24 mouse cellular contexts compared by ENCODE assay signal in genomic region chr14:75453906-75454305, GRCm38 (mm10). TPM values are rescaled to one million over a fixed set of nuclear protein-coding genes. Genes with fewer than 3 reads are reported as not detected.
DNase-seq lines count a peak whose midpoint lies in the region; ATAC-seq and TF ChIP-seq lines count a peak whose summit lies in the region.
"Had no signal": no experiment of that assay in that cellular context is flagged by ENCODE, and none has a peak within 500 bp of the region (broad histone marks: within the 10 kb centered on the region; RNA-seq: fewer than 3 reads in every experiment).

No protein-coding gene starts in this region.

- no peaks in the 10 kb centered on the region for H3K27me3 ChIP-seq in forebrain, embryonic 13.5 days
- no peaks in the 10 kb centered on the region for H3K27me3 ChIP-seq in forebrain, embryonic 16.5 days (replicated peaks; ENCODE audit: control insufficient read depth, insufficient read depth, low read length)
- peaks cover 25% of the 10 kb centered on the region for H3K27me3 ChIP-seq in liver, postnatal 0 days (ENCODE audit: insufficient read depth, low read length)
- no peaks in the 10 kb centered on the region for H3K27me3 ChIP-seq in neural tube, embryonic 15.5 days (replicated peaks)

- H3K9me3 ChIP-seq in forebrain, embryonic 13.5 days (replicated peaks): no peaks in the 10 kb centered on the region
- H3K9me3 ChIP-seq in forebrain, embryonic 16.5 days (ENCODE audit: control insufficient read depth, low read length): no peaks in the 10 kb centered on the region
- no peaks in the 10 kb centered on the region for H3K9me3 ChIP-seq in liver, postnatal 0 days (ENCODE audit: low read length)
- no peaks in the 10 kb centered on the region for H3K9me3 ChIP-seq in neural tube, embryonic 15.5 days (replicated peaks)
- H3K9me3 ChIP-seq: embryonic facial prominence, embryonic 10.5 days; embryonic facial prominence, embryonic 12.5 days; G1E had no signal

- no peak for TF ChIP-seq CTCF in liver, postnatal 0 days (IDR thresholded peaks at IDR 0.05; ENCODE audit: low read depth)

- H3K4me3 ChIP-seq in forebrain, embryonic 13.5 days: no peak overlapping the region
- H3K4me3 ChIP-seq in forebrain, embryonic 16.5 days (replicated peaks; ENCODE audit: low read length): no peak overlapping the region
- H3K4me3 ChIP-seq in liver, postnatal 0 days (ENCODE audit: low read depth, low read length): no peak overlapping the region
- no peak overlapping the region for H3K4me3 ChIP-seq in neural tube, embryonic 15.5 days (replicated peaks)
- H3K4me3 ChIP-seq: embryonic facial prominence, embryonic 10.5 days; embryonic facial prominence, embryonic 12.5 days had no signal

- peak overlapping the region; percentile 94; the same call in 1 of the 2 replicates for H3K27ac ChIP-seq in forebrain, embryonic 13.5 days
- H3K27ac ChIP-seq in forebrain, embryonic 16.5 days (ENCODE audit: low read length): no peak overlapping the region
- H3K27ac ChIP-seq in liver, postnatal 0 days (ENCODE audit: low read depth): no peak overlapping the region
- H3K27ac ChIP-seq in neural tube, embryonic 15.5 days (replicated peaks): 0 out of 2 replicates have a peak overlapping the region, but pooled peaks have one; percentile 33
- H3K27ac ChIP-seq: embryonic facial prominence, embryonic 10.5 days; embryonic facial prominence, embryonic 12.5 days had no signal

- H3K36me3 ChIP-seq in forebrain, embryonic 13.5 days (ENCODE audit: poor library complexity, severe bottlenecking): no peaks in the 10 kb centered on the region
- H3K36me3 ChIP-seq in forebrain, embryonic 16.5 days (ENCODE audit: control insufficient read depth, insufficient read depth): no peaks in the 10 kb centered on the region
- no peaks in the 10 kb centered on the region for H3K36me3 ChIP-seq in liver, postnatal 0 days (replicated peaks; ENCODE audit: insufficient read depth, low read length)
- no peaks in the 10 kb centered on the region for H3K36me3 ChIP-seq in neural tube, embryonic 15.5 days
- H3K36me3 ChIP-seq: embryonic facial prominence, embryonic 10.5 days; embryonic facial prominence, embryonic 12.5 days; G1E had no signal

- no peak overlapping the region for H3K9ac ChIP-seq in forebrain, embryonic 13.5 days
- H3K9ac ChIP-seq in forebrain, embryonic 16.5 days (replicated peaks; ENCODE audit: low read depth, low read length): no peak overlapping the region
- no peak overlapping the region for H3K9ac ChIP-seq in liver, postnatal 0 days (replicated peaks)
- H3K9ac ChIP-seq in neural tube, embryonic 15.5 days (replicated peaks): no peak overlapping the region
- H3K9ac ChIP-seq: embryonic facial prominence, embryonic 12.5 days had no signal

- H3K4me1 ChIP-seq in forebrain, embryonic 13.5 days: peaks cover 46% of the 10 kb centered on the region
- peaks cover 29% of the 10 kb centered on the region for H3K4me1 ChIP-seq in forebrain, embryonic 16.5 days (replicated peaks; ENCODE audit: control insufficient read depth, insufficient read depth, low read length)
- peaks cover 4% of the 10 kb centered on the region; the same call in 1 of the 2 replicates for H3K4me1 ChIP-seq in liver, postnatal 0 days (ENCODE audit: insufficient read depth)
- H3K4me1 ChIP-seq in neural tube, embryonic 15.5 days: peaks cover 48% of the 10 kb centered on the region

- peak; percentile 1 for DNase-seq in layer of hippocampus, adult 11-12 months (ENCODE audit: low spot score)
- no peak for DNase-seq in layer of hippocampus, adult 18-20 months (ENCODE audit: low spot score in 2 of 2)
- DNase-seq in liver, postnatal 0 days: no peak
- no peak for DNase-seq in liver
- no peak for DNase-seq in neural tube, embryonic 10.5 days (ENCODE audit: extremely low spot score, low spot score)
- DNase-seq: adrenal gland, adult 8-10 months; adrenal gland, postnatal 14 days; adrenal gland, postnatal 36 days; B cell, adult 2 months; cerebellum, adult 11-12 months; cerebellum, adult 2 months; cerebellum, adult 9-10 months; cerebellum, postnatal 10 days; cerebellum, postnatal 25 days had no signal

- no peak overlapping the region for H3K4me2 ChIP-seq in forebrain, embryonic 13.5 days
- no peak overlapping the region for H3K4me2 ChIP-seq in forebrain, embryonic 16.5 days (ENCODE audit: low read length)
- H3K4me2 ChIP-seq in liver, postnatal 0 days (ENCODE audit: low read depth, low read length): no peak overlapping the region
- H3K4me2 ChIP-seq in neural tube, embryonic 15.5 days: no peak overlapping the region
- H3K4me2 ChIP-seq: embryonic facial prominence, embryonic 12.5 days had no signal

- TF ChIP-seq EP300 in liver, postnatal 0 days (IDR thresholded peaks at IDR 0.05; ENCODE audit: low read depth): no peak

- no peak for ATAC-seq in forebrain, embryonic 13.5 days
- ATAC-seq in forebrain, embryonic 16.5 days: no peak
- ATAC-seq in liver, postnatal 0 days: peak; percentile 80
- ATAC-seq in neural tube, embryonic 15.5 days (ENCODE audit: low FRiP score): no peak
- ATAC-seq: activated CD4-positive, CD25-positive, alpha-beta regulatory T cell, adult 4 months; CD4-positive, CD25-positive, alpha-beta regulatory T cell, adult 4 months; Patski had no signal

- WGBS in forebrain, embryonic 13.5 days: 92% methylated on average over 4 of the region's 4 CpGs
- WGBS in forebrain, embryonic 16.5 days: 93% methylated on average over 4 of the region's 4 CpGs
- 89% methylated on average over 4 of the region's 4 CpGs for WGBS in liver, postnatal 0 days (ENCODE audit: insufficient replicate concordance)
- 81% methylated on average over 4 of the region's 4 CpGs for WGBS in neural tube, embryonic 15.5 days

RNA-seq across cellular contexts. Expression of gene Siah3, which starts 1.9 kb away (rescaled TPM):
- polyA plus RNA-seq in forebrain, embryonic 13.5 days (2015; fragmentation: Nextera tagmentation; extraction: Ambion mirVana): 5.9 and 6.7 TPM in 2 replicates
- 4.1 and 4.4 TPM in 2 replicates for polyA plus RNA-seq in forebrain, embryonic 16.5 days (2015; fragmentation: Nextera tagmentation; extraction: Ambion mirVana)
- total RNA-seq in layer of hippocampus, adult 18-20 months (2021): 1 to 10 TPM; 7.2 to 8.6 TPM
- polyA plus RNA-seq in liver, postnatal 0 days (2015; fragmentation: Nextera tagmentation; extraction: Ambion mirVana): 0.02 TPM in 1 of 2 replicates, not detected in the other
- 5.1 and 6.0 TPM in 2 replicates for polyA plus RNA-seq in neural tube, embryonic 15.5 days (2015; fragmentation: Nextera tagmentation; extraction: Ambion mirVana)
- total RNA-seq: CH12.LX had no signal
- polyA plus RNA-seq: G1E, Patski had no signal

Comparison
In these comparisons a context has a peak if more than half of its experiments do, and no peak if none do; other contexts are left out.
1. H3K27ac ChIP-seq: peak in forebrain, embryonic 13.5 days (single experiment) and neural tube, embryonic 15.5 days (single experiment); none in forebrain, embryonic 16.5 days (single experiment) and liver, postnatal 0 days (single experiment).